ENCODE assay signal across 8 mouse cellular contexts in genomic region chr1:171271196-171271595, GRCm38 (mm10). TPM values are rescaled to one million over a fixed set of nuclear protein-coding genes. Genes with fewer than 3 reads are reported as not detected.
A peak's percentile ranks its signal among the peaks of the same experiment; 100 is the strongest.
DNase-seq lines count a peak whose midpoint lies in the region; ATAC-seq lines count a peak whose summit lies in the region.

No protein-coding gene starts in this region.

- H3K27me3 ChIP-seq in kidney, embryonic 16.5 days (ENCODE audit: insufficient read depth, low read length), result no peaks in the 10 kb centered on the region
- H3K27me3 ChIP-seq in embryonic facial prominence, embryonic 13.5 days, result no peaks in the 10 kb centered on the region
- no peaks in the 10 kb centered on the region for H3K27me3 ChIP-seq in limb, embryonic 13.5 days
- no peaks in the 10 kb centered on the region for H3K27me3 ChIP-seq in neural tube, embryonic 13.5 days

- H3K27ac ChIP-seq in kidney, embryonic 16.5 days (ENCODE audit: low read length), result peak overlapping the region; percentile 87
- H3K27ac ChIP-seq in embryonic facial prominence, embryonic 13.5 days, result no peak overlapping the region
- no peak overlapping the region for H3K27ac ChIP-seq in limb, embryonic 13.5 days
- H3K27ac ChIP-seq in neural tube, embryonic 13.5 days (replicated peaks), result no peak overlapping the region

- no peak for DNase-seq in kidney, adult 8-10 months
- no peak for DNase-seq in spleen, adult 12 weeks (ENCODE audit: low spot score)
- no peak for DNase-seq in gastrocnemius, postnatal 10 days

- H3K4me2 ChIP-seq in kidney, embryonic 16.5 days (replicated peaks; ENCODE audit: low read depth, low read length), result peak overlapping the region; percentile 77
- peak overlapping the region; percentile 95 for H3K4me2 ChIP-seq in embryonic facial prominence, embryonic 13.5 days
- peak overlapping the region; percentile 96 for H3K4me2 ChIP-seq in limb, embryonic 13.5 days (replicated peaks)
- H3K4me2 ChIP-seq in neural tube, embryonic 13.5 days, result peak overlapping the region; percentile 98

- peaks cover 11% of the 10 kb centered on the region for H3K4me1 ChIP-seq in kidney, embryonic 16.5 days (ENCODE audit: insufficient read depth, low read length)
- H3K4me1 ChIP-seq in embryonic facial prominence, embryonic 13.5 days, result peaks cover 20% of the 10 kb centered on the region
- H3K4me1 ChIP-seq in limb, embryonic 13.5 days, result peaks cover 22% of the 10 kb centered on the region
- peaks cover 28% of the 10 kb centered on the region for H3K4me1 ChIP-seq in neural tube, embryonic 13.5 days (replicated peaks)

- peak overlapping the region; percentile 84 for H3K4me3 ChIP-seq in kidney, embryonic 16.5 days (ENCODE audit: low read length)
- peak overlapping the region; percentile 83 for H3K4me3 ChIP-seq in embryonic facial prominence, embryonic 13.5 days
- peak overlapping the region; percentile 65 for H3K4me3 ChIP-seq in limb, embryonic 13.5 days
- peak overlapping the region; percentile 88 for H3K4me3 ChIP-seq in neural tube, embryonic 13.5 days

- H3K36me3 ChIP-seq in kidney, embryonic 16.5 days (ENCODE audit: insufficient read depth, low read length), result peaks cover 35% of the 10 kb centered on the region
- peaks cover 46% of the 10 kb centered on the region for H3K36me3 ChIP-seq in embryonic facial prominence, embryonic 13.5 days
- peaks cover 45% of the 10 kb centered on the region for H3K36me3 ChIP-seq in limb, embryonic 13.5 days
- H3K36me3 ChIP-seq in neural tube, embryonic 13.5 days, result peaks cover 46% of the 10 kb centered on the region

- ATAC-seq in kidney, embryonic 16.5 days (ENCODE audit: low FRiP score, low TSS enrichment), result no peak
- ATAC-seq in embryonic facial prominence, embryonic 13.5 days (ENCODE audit: insufficient number of reproducible peaks, insufficient read depth, low FRiP score, low TSS enrichment, low read depth), result no peak
- no peak for ATAC-seq in limb, embryonic 13.5 days (ENCODE audit: low FRiP score, low read depth)
- ATAC-seq in neural tube, embryonic 13.5 days (ENCODE audit: low read depth), result no peak
- ATAC-seq in granulocyte monocyte progenitor cell, adult 5-6 weeks (replicated peaks; ENCODE audit: poor library complexity, severe bottlenecking), result no peak

- no peaks in the 10 kb centered on the region for H3K9me3 ChIP-seq in kidney, embryonic 16.5 days (ENCODE audit: low read length)
- no peaks in the 10 kb centered on the region for H3K9me3 ChIP-seq in embryonic facial prominence, embryonic 13.5 days
- no peaks in the 10 kb centered on the region for H3K9me3 ChIP-seq in limb, embryonic 13.5 days
- no peaks in the 10 kb centered on the region for H3K9me3 ChIP-seq in neural tube, embryonic 13.5 days

- H3K9ac ChIP-seq in kidney, embryonic 16.5 days (replicated peaks; ENCODE audit: low read length), result peak overlapping the region; percentile 76
- H3K9ac ChIP-seq in embryonic facial prominence, embryonic 13.5 days, result peak overlapping the region; percentile 85
- H3K9ac ChIP-seq in limb, embryonic 13.5 days, result peak overlapping the region; percentile 75
- H3K9ac ChIP-seq in neural tube, embryonic 13.5 days, result peak overlapping the region; percentile 88

- 38% methylated on average over 9 of the region's 9 CpGs for WGBS in kidney, embryonic 16.5 days
- 44% methylated on average over 9 of the region's 9 CpGs for WGBS in embryonic facial prominence, embryonic 13.5 days
- WGBS in limb, embryonic 13.5 days, result 44% methylated on average over 9 of the region's 9 CpGs
- 56% methylated on average over 9 of the region's 9 CpGs for WGBS in neural tube, embryonic 13.5 days

RNA-seq across cellular contexts. Expression of gene B4galt3, which starts 1.1 kb away (rescaled TPM):
- 92.2 and 99.1 TPM in 2 replicates for polyA plus RNA-seq in kidney, embryonic 16.5 days (2015; fragmentation: Nextera tagmentation; extraction: Ambion mirVana)
- 82.1 and 84.2 TPM in 2 replicates for polyA plus RNA-seq in embryonic facial prominence, embryonic 13.5 days (2015; fragmentation: Nextera tagmentation; extraction: Ambion mirVana)
- 86.2 and 94.0 TPM in 2 replicates for polyA plus RNA-seq in limb, embryonic 13.5 days (2015; fragmentation: Nextera tagmentation; extraction: Ambion mirVana)
- polyA plus RNA-seq in neural tube, embryonic 13.5 days (2015; fragmentation: Nextera tagmentation; extraction: Ambion mirVana), result 94.0 and 97.8 TPM in 2 replicates
- 24.7 and 25.6 TPM in 2 replicates for total RNA-seq in granulocyte monocyte progenitor cell, adult 5-6 weeks (2014; fragmentation: Nextera tagmentation)
- total RNA-seq in granulocyte monocyte progenitor cell, adult 5-6 weeks (2017), result 14.7 and 19.0 TPM in 2 replicates
- total RNA-seq in gastrocnemius, postnatal 10 days (2021), result 10 to 100 TPM; 11.0 to 17.6 TPM

RNA-seq across cellular contexts. Expression of gene Ppox, which starts 9.8 kb away (rescaled TPM):
- 69.2 and 77.2 TPM in 2 replicates for polyA plus RNA-seq in kidney, embryonic 16.5 days (2015; fragmentation: Nextera tagmentation; extraction: Ambion mirVana)
- polyA plus RNA-seq in embryonic facial prominence, embryonic 13.5 days (2015; fragmentation: Nextera tagmentation; extraction: Ambion mirVana), result 60.5 and 64.9 TPM in 2 replicates
- 69.7 and 77.4 TPM in 2 replicates for polyA plus RNA-seq in limb, embryonic 13.5 days (2015; fragmentation: Nextera tagmentation; extraction: Ambion mirVana)
- 43.1 and 47.2 TPM in 2 replicates for polyA plus RNA-seq in neural tube, embryonic 13.5 days (2015; fragmentation: Nextera tagmentation; extraction: Ambion mirVana)
- total RNA-seq in granulocyte monocyte progenitor cell, adult 5-6 weeks (2014; fragmentation: Nextera tagmentation), result 22.5 and 37.6 TPM in 2 replicates
- 16.8 and 25.3 TPM in 2 replicates for total RNA-seq in granulocyte monocyte progenitor cell, adult 5-6 weeks (2017)
- 10 to 100 TPM; 11.6 to 15.1 TPM for total RNA-seq in gastrocnemius, postnatal 10 days (2021)

RNA-seq across cellular contexts. Expression of gene Usp21, which starts 16.6 kb away (rescaled TPM):
- 101 and 103 TPM in 2 replicates for polyA plus RNA-seq in kidney, embryonic 16.5 days (2015; fragmentation: Nextera tagmentation; extraction: Ambion mirVana)
- polyA plus RNA-seq in embryonic facial prominence, embryonic 13.5 days (2015; fragmentation: Nextera tagmentation; extraction: Ambion mirVana), result 116 and 127 TPM in 2 replicates
- 126 TPM in 2 replicates for polyA plus RNA-seq in limb, embryonic 13.5 days (2015; fragmentation: Nextera tagmentation; extraction: Ambion mirVana)
- polyA plus RNA-seq in neural tube, embryonic 13.5 days (2015; fragmentation: Nextera tagmentation; extraction: Ambion mirVana), result 89.3 and 97.3 TPM in 2 replicates
- 34.7 and 37.6 TPM in 2 replicates for total RNA-seq in granulocyte monocyte progenitor cell, adult 5-6 weeks (2014; fragmentation: Nextera tagmentation)
- 20.0 and 22.8 TPM in 2 replicates for total RNA-seq in granulocyte monocyte progenitor cell, adult 5-6 weeks (2017)
- 10 to 100 TPM; 15.3 to 19.7 TPM for total RNA-seq in gastrocnemius, postnatal 10 days (2021)

RNA-seq across cellular contexts. Expression of gene Ndufs2, which starts 20.0 kb away (rescaled TPM):
- 311 and 368 TPM in 2 replicates for polyA plus RNA-seq in kidney, embryonic 16.5 days (2015; fragmentation: Nextera tagmentation; extraction: Ambion mirVana)
- polyA plus RNA-seq in embryonic facial prominence, embryonic 13.5 days (2015; fragmentation: Nextera tagmentation; extraction: Ambion mirVana), result 232 and 248 TPM in 2 replicates
- 253 and 254 TPM in 2 replicates for polyA plus RNA-seq in limb, embryonic 13.5 days (2015; fragmentation: Nextera tagmentation; extraction: Ambion mirVana)
- 257 and 263 TPM in 2 replicates for polyA plus RNA-seq in neural tube, embryonic 13.5 days (2015; fragmentation: Nextera tagmentation; extraction: Ambion mirVana)
- total RNA-seq in granulocyte monocyte progenitor cell, adult 5-6 weeks (2014; fragmentation: Nextera tagmentation), result 270 and 271 TPM in 2 replicates
- 358 and 391 TPM in 2 replicates for total RNA-seq in granulocyte monocyte progenitor cell, adult 5-6 weeks (2017)
- 100 to 1,000 TPM; 468 to 578 TPM for total RNA-seq in gastrocnemius, postnatal 10 days (2021)

RNA-seq across cellular contexts. Expression of gene Adamts4, which starts 21.0 kb away (rescaled TPM):
- polyA plus RNA-seq in kidney, embryonic 16.5 days (2015; fragmentation: Nextera tagmentation; extraction: Ambion mirVana), result 13.4 and 15.2 TPM in 2 replicates
- polyA plus RNA-seq in embryonic facial prominence, embryonic 13.5 days (2015; fragmentation: Nextera tagmentation; extraction: Ambion mirVana), result 23.6 and 25.6 TPM in 2 replicates
- polyA plus RNA-seq in limb, embryonic 13.5 days (2015; fragmentation: Nextera tagmentation; extraction: Ambion mirVana), result 12.7 and 14.3 TPM in 2 replicates
- 3.0 and 4.3 TPM in 2 replicates for polyA plus RNA-seq in neural tube, embryonic 13.5 days (2015; fragmentation: Nextera tagmentation; extraction: Ambion mirVana)
- total RNA-seq in granulocyte monocyte progenitor cell, adult 5-6 weeks (2014; fragmentation: Nextera tagmentation), result not detected in 2 replicates
- total RNA-seq in granulocyte monocyte progenitor cell, adult 5-6 weeks (2017), result not detected in 2 replicates
- 1 to 10 TPM; 3.9 to 8.0 TPM for total RNA-seq in gastrocnemius, postnatal 10 days (2021)
